Mouse (Mus musculus) forebrain, postnatal 0 days (tissue): ENCODE results near the gene Tspan18. TPM values are rescaled to one million over a fixed set of nuclear protein-coding genes. Genes with fewer than 3 reads are reported as not detected.

ENCODE experiments used
- ATAC-seq: fragments of 200-750 bp; cut with Nextera tagmentation; 2 replicates; pipeline ENCODE4 v1.8.0; 2017; ENCODE audit warnings: mild to moderate bottlenecking, moderate library complexity
- DNase-seq: peaks from one replicate; pipeline ENCODE4 v3.0.0-alpha.2; 2015
- H3K27ac ChIP-seq: fragments of 300-500 bp; sonication (generic); 2 replicates; pipeline ENCODE4 v1.5.1; 2014; ENCODE audit warnings: low read depth, mild to moderate bottlenecking, antibody characterized with exemption, low read length, moderate library complexity, mixed read lengths
- H3K27me3 ChIP-seq: fragments of 300-500 bp; sonication (generic); 2 replicates; pipeline ENCODE4 v1.6.1; 2014; ENCODE audit warnings: mild to moderate bottlenecking, low read length, mixed read lengths; ENCODE audit not compliant: insufficient read depth
- H3K36me3 ChIP-seq: fragments of 300-500 bp; sonication (generic); 2 replicates; pipeline ENCODE4 v1.6.1; 2014; ENCODE audit warnings: mild to moderate bottlenecking, moderate library complexity; ENCODE audit not compliant: insufficient read depth
- H3K4me1 ChIP-seq: fragments of 300-500 bp; sonication (generic); 2 replicates; pipeline ENCODE4 v1.6.1; 2014; ENCODE audit warnings: antibody characterized with exemption; ENCODE audit not compliant: insufficient read depth
- H3K4me2 ChIP-seq: fragments of 300-500 bp; sonication (generic); 2 replicates; pipeline ENCODE4 v1.6.1; 2014; ENCODE audit warnings: low read depth, mild to moderate bottlenecking, moderate library complexity
- H3K4me3 ChIP-seq: fragments of 300-500 bp; sonication (generic); 2 replicates; pipeline ENCODE4 v1.5.1; 2014; ENCODE audit warnings: low read depth, low read length, mixed read lengths
- H3K9ac ChIP-seq: fragments of 300-500 bp; sonication (generic); 2 replicates; pipeline ENCODE4 v1.6.1; 2014; ENCODE audit warnings: mild to moderate bottlenecking
- H3K9me3 ChIP-seq: fragments of 300-500 bp; sonication (generic); 2 replicates; pipeline ENCODE4 v1.6.1; 2016; ENCODE audit warnings: low read length
- CTCF ChIP-seq: sonication (generic); IDR thresholded peaks from 2 replicates; pipeline ENCODE4 v1.5.1; 2016; ENCODE audit warnings: antibody characterized with exemption, control low read depth, low read depth
- WGBS: fragments of 180-500 bp; shearing (Covaris S2); extraction: QIAGEN DNeasy Blood & Tissue Kit; methylation state at CpG from one replicate; pipeline ENCODE4 v1.1.7; 2014; 5-methylcytosine and 5-hydroxymethylcytosine counted together
- polyA plus RNA-seq: library from polyadenylated mRNA; unstranded; fragments of >200 nt; fragmentation: Nextera tagmentation; extraction: Ambion mirVana; gene quantifications from 2 replicates; pipeline ENCODE4 v1.2.1, GENCODE M21; 2015
- total RNA-seq: library from RNA; depleted of rRNA; stranded (reverse); fragments of >200 nt; gene quantifications from 2 replicates; pipeline ENCODE4 v1.2.3, GENCODE M21; 2014

The Tspan18 gene
- total and polyA plus RNA-seq, 2 experiments from 2014 or later: 14.4 to 23.1 TPM

- WGBS: 70% methylated on average over 20 of the region's 20 CpGs
- no peak for DNase-seq
- Histone ChIP-seq H3K27ac (no peak overlapping the region), H3K9me3 (no peaks in the 10 kb centered on the region), H3K36me3 (no peaks in the 10 kb centered on the region), H3K9ac (no peak overlapping the region), H3K27me3 (no peaks in the 10 kb centered on the region), H3K4me3 (no peak overlapping the region), H3K4me2 (no peak overlapping the region), H3K4me1 (peaks cover 29% of the 10 kb centered on the region)
- ATAC-seq: no peak
- no peak for TF ChIP-seq CTCF
These were observed 156.5 kb downstream of the Tspan18 start for GRCm38 (mm10) chr2:93177668-93178312.

GRCm38 (mm10) chr2:93176871-93177667 lies 157.2 kb downstream of the Tspan18 start:
- Histone ChIP-seq H3K36me3 (no peaks in the 10 kb centered on the region), H3K27me3 (no peaks in the 10 kb centered on the region), H3K9me3 (no peaks in the 10 kb centered on the region), H3K4me1 (peaks cover 29% of the 10 kb centered on the region), H3K4me3 (no peak overlapping the region), H3K9ac (no peak overlapping the region), H3K27ac (peak overlapping the region; percentile 50; the same call in 1 of the 2 replicates), H3K4me2 (peak overlapping the region; percentile 13; the same call in 1 of the 2 replicates)
- TF ChIP-seq CTCF: no peak
- WGBS: 5% methylated on average over 17 of the region's 17 CpGs
- DNase-seq (peak; percentile 62), ATAC-seq (peak; percentile 62)

GRCm38 (mm10) chr2:93176193-93176798 lies 158.0 kb downstream of the Tspan18 start:
- Histone ChIP-seq H3K4me2 (no peak overlapping the region), H3K27ac (peak overlapping the region; percentile 50; the same call in 1 of the 2 replicates), H3K9me3 (no peaks in the 10 kb centered on the region), H3K27me3 (no peaks in the 10 kb centered on the region), H3K4me1 (peaks cover 29% of the 10 kb centered on the region), H3K36me3 (no peaks in the 10 kb centered on the region), H3K4me3 (no peak overlapping the region), H3K9ac (no peak overlapping the region)
- no peak for TF ChIP-seq CTCF
- DNase-seq: no peak
- ATAC-seq: 0 out of 2 replicates have a peak, but pooled peaks have one; percentile 1
- 19% methylated on average over 4 of the region's 4 CpGs for WGBS

DNA sequence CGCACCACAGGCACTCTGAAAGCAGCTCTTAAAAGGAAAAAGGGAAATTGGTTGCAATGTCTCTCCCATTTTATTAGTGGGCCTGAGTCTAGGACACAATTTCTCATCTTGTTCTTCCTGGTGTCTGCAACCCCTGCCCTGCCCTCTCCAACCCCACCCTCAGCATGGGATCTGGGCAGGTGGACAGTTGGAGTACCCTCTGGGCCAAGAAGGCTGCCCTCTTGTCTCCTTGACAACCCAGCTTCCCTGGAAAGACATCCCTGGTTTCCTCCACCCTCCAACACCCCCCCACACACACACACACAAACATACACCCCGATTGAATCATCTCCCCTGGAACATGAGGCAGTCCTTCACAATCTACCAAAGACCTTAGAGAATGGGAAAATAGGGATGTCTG lies 158.6 kb downstream of the Tspan18 start:
- H3K9me3 ChIP-seq: no peaks in the 10 kb centered on the region
- no peak for DNase-seq
- H3K27ac ChIP-seq: no peak overlapping the region
- H3K36me3 ChIP-seq: no peaks in the 10 kb centered on the region
- peaks cover 29% of the 10 kb centered on the region for H3K4me1 ChIP-seq
- no peak overlapping the region for H3K4me2 ChIP-seq
- no peak overlapping the region for H3K9ac ChIP-seq
- no peaks in the 10 kb centered on the region for H3K27me3 ChIP-seq
- 56% methylated on average over 2 of the region's 2 CpGs for WGBS
- TF ChIP-seq CTCF: no peak
- ATAC-seq: no peak
- H3K4me3 ChIP-seq: no peak overlapping the region

- WGBS: 30% methylated on average over 5 of the region's 5 CpGs
- Histone ChIP-seq H3K27me3 (no peaks in the 10 kb centered on the region), H3K4me3 (no peak overlapping the region), H3K4me1 (peaks cover 26% of the 10 kb centered on the region), H3K9me3 (no peaks in the 10 kb centered on the region), H3K4me2 (no peak overlapping the region), H3K9ac (no peak overlapping the region), H3K36me3 (no peaks in the 10 kb centered on the region), H3K27ac (no peak overlapping the region)
- DNase-seq: no peak
- TF ChIP-seq CTCF: no peak
- ATAC-seq: no peak
These were observed 159.0 kb downstream of the Tspan18 start for GRCm38 (mm10) chr2:93175278-93175677.

- no peak for DNase-seq
These were observed 160.1 kb downstream of the Tspan18 start for GRCm38 (mm10) chr2:93174159-93174558.

More at GRCm38 (mm10) chr2:93174159-93174558, 160.1 kb downstream of the Tspan18 start:
- H3K4me3 ChIP-seq: no peak overlapping the region
- no peaks in the 10 kb centered on the region for H3K36me3 ChIP-seq
- peaks cover 19% of the 10 kb centered on the region; the same call in 1 of the 2 replicates for H3K4me1 ChIP-seq
- no peak for TF ChIP-seq CTCF
- ATAC-seq: no peak
- no peak overlapping the region for H3K9ac ChIP-seq
- H3K9me3 ChIP-seq: no peaks in the 10 kb centered on the region
- no peak overlapping the region for H3K4me2 ChIP-seq
- WGBS: 17% methylated on average over 5 of the region's 5 CpGs
- no peak overlapping the region for H3K27ac ChIP-seq
- no peaks in the 10 kb centered on the region for H3K27me3 ChIP-seq
